Mouse (Mus musculus) adrenal gland, adult (tissue): Measurements from ENCODE around the gene Pms2.

Experiments used
- DNase-seq, 2 experiments: peaks; one replicate each; pipeline ENCODE4 v3.0.0; 2022 to 2023; ENCODE audit warnings: low spot score in 1 of 2; ENCODE audit not compliant: inconsistent age in 2 of 2

Gene Pms2

DNA sequence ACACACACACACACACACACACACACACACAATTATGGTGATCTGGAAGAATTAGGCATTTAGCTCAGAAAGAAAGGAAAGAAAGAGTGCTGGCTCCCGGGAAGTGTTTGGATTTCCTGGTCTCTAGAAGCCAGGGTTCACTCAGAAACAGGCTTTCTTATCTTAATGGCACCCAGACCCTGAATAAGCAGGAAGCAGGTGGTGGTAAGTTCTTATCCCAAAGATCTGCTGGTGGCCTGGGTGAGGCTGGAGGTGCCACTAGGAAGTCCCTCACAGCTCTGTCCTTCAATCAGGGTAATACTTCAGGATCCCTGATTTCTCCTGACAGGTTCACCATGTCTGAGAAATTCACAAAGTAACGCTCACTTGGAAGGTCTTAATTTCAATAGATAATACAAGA is 72.6 kb downstream of the Pms2 start:
- no peak for DNase-seq
